Mouse (Mus musculus) lung, embryonic 16.5 days (tissue): ENCODE data around the gene Cox5a. TPM values are rescaled to one million over a fixed set of nuclear protein-coding genes. Genes with fewer than 3 reads are reported as not detected.

Source experiments
- ATAC-seq: fragments of 200-750 bp; cut with Nextera tagmentation; 2 replicates; pipeline ENCODE4 v1.8.0; 2017; ENCODE audit warnings: low read depth, mild to moderate bottlenecking, moderate library complexity
- H3K27ac ChIP-seq: fragments of 300-500 bp; sonication (generic); 2 replicates; pipeline ENCODE4 v1.5.1; 2014; ENCODE audit warnings: mild to moderate bottlenecking, control low read depth, low read length
- H3K27me3 ChIP-seq: fragments of 300-500 bp; sonication (generic); 2 replicates; pipeline ENCODE4 v1.6.1; 2014; ENCODE audit warnings: low read depth, low read length, mixed read lengths; ENCODE audit not compliant: control insufficient read depth, insufficient read depth
- H3K36me3 ChIP-seq: fragments of 300-500 bp; sonication (generic); 2 replicates; pipeline ENCODE4 v1.6.1; 2014; ENCODE audit warnings: low read length; ENCODE audit not compliant: control insufficient read depth, insufficient read depth
- H3K4me1 ChIP-seq: fragments of 300-500 bp; sonication (generic); replicated peaks from 2 replicates; pipeline ENCODE4 v1.6.1; 2014; ENCODE audit warnings: low read length, mixed read lengths; ENCODE audit not compliant: control insufficient read depth, insufficient read depth
- H3K4me2 ChIP-seq: fragments of 300-500 bp; sonication (generic); 2 replicates; pipeline ENCODE4 v1.6.1; 2014; ENCODE audit warnings: low read depth, low read length, control low read depth
- H3K4me3 ChIP-seq: fragments of 300-500 bp; sonication (generic); 2 replicates; pipeline ENCODE4 v1.5.1; 2014; ENCODE audit warnings: mild to moderate bottlenecking, low read length, control low read depth
- H3K9ac ChIP-seq: fragments of 300-500 bp; sonication (generic); 2 replicates; pipeline ENCODE4 v1.6.1; 2014; ENCODE audit warnings: low read length, control low read depth
- H3K9me3 ChIP-seq: fragments of 300-500 bp; sonication (generic); 2 replicates; pipeline ENCODE4 v1.6.1; 2016; ENCODE audit warnings: low read length; ENCODE audit not compliant: control insufficient read depth
- WGBS: fragments of 180-500 bp; shearing (Covaris S2); extraction: QIAGEN DNeasy Blood & Tissue Kit; methylation state at CpG from one replicate; pipeline ENCODE4 v1.1.7; 2014; 5-methylcytosine and 5-hydroxymethylcytosine counted together
- polyA plus RNA-seq: library from polyadenylated mRNA; unstranded; fragments of >200 nt; fragmentation: Nextera tagmentation; extraction: Ambion mirVana; gene quantifications from 2 replicates; pipeline ENCODE4 v1.2.1, GENCODE M21; 2015

Cox5a gene
- polyA plus RNA-seq, 1 experiment from 2014 or later = 496 TPM

GRCm38 (mm10) chr9:57537728-57538181, 16.7 kb downstream of the Cox5a start:
- peak; percentile 12 for ATAC-seq
- Histone ChIP-seq H3K4me2 (peak overlapping the region; percentile 79), H3K27me3 (no peaks in the 10 kb centered on the region)

GRCm38 (mm10) chr9:57539550-57539949, 18.5 kb downstream of the Cox5a start:
- Histone ChIP-seq H3K9me3 (no peaks in the 10 kb centered on the region), H3K27me3 (no peaks in the 10 kb centered on the region), H3K4me1 (peaks cover 15% of the 10 kb centered on the region), H3K4me3 (no peak overlapping the region), H3K27ac (no peak overlapping the region), H3K36me3 (peaks cover 24% of the 10 kb centered on the region), H3K4me2 (no peak overlapping the region), H3K9ac (no peak overlapping the region)
- no peak for ATAC-seq
- 77% methylated on average over 2 of the region's 2 CpGs for WGBS

More at GRCm38 (mm10) chr9:57537728-57538181, 16.7 kb downstream of the Cox5a start:
- peaks cover 15% of the 10 kb centered on the region for H3K36me3 ChIP-seq
- no peaks in the 10 kb centered on the region for H3K9me3 ChIP-seq
- peak overlapping the region; percentile 89 for H3K4me3 ChIP-seq
- H3K9ac ChIP-seq = peak overlapping the region; percentile 97
- peak overlapping the region; percentile 76 for H3K27ac ChIP-seq
- peaks cover 15% of the 10 kb centered on the region for H3K4me1 ChIP-seq
- WGBS = under 1% methylated on average over 24 of the region's 24 CpGs

GRCm38 (mm10) chr9:57541312-57541711, 20.2 kb downstream of the Cox5a start:
- Histone ChIP-seq H3K9me3 (no peaks in the 10 kb centered on the region), H3K27me3 (no peaks in the 10 kb centered on the region), H3K9ac (no peak overlapping the region), H3K4me1 (peaks cover 15% of the 10 kb centered on the region), H3K36me3 (peaks cover 24% of the 10 kb centered on the region), H3K4me2 (no peak overlapping the region), H3K4me3 (no peak overlapping the region), H3K27ac (no peak overlapping the region)
- WGBS = 0% methylated on average over 1 of the region's 1 CpGs
- no peak for ATAC-seq

- no peaks in the 10 kb centered on the region for H3K9me3 ChIP-seq
- H3K36me3 ChIP-seq = peaks cover 27% of the 10 kb centered on the region
- 79% methylated on average over 3 of the region's 3 CpGs for whole genome bisulfite sequencing
- H3K4me1 ChIP-seq = peaks cover 3% of the 10 kb centered on the region; the same call in 1 of the 2 replicates
- no peaks in the 10 kb centered on the region for H3K27me3 ChIP-seq
- H3K27ac ChIP-seq = no peak overlapping the region
- H3K9ac ChIP-seq = no peak overlapping the region
- no peak overlapping the region for H3K4me3 ChIP-seq
- no peak for ATAC-seq
- no peak overlapping the region for H3K4me2 ChIP-seq
These were observed 22.9 kb downstream of the Cox5a start for GRCm38 (mm10) chr9:57543951-57544350.

- WGBS = 57% methylated on average over 5 of the region's 5 CpGs
- Histone ChIP-seq H3K4me2 (no peak overlapping the region), H3K4me3 (no peak overlapping the region), H3K27ac (no peak overlapping the region), H3K9me3 (no peaks in the 10 kb centered on the region), H3K27me3 (no peaks in the 10 kb centered on the region), H3K36me3 (peaks cover 17% of the 10 kb centered on the region), H3K4me1 (peaks cover 3% of the 10 kb centered on the region; the same call in 1 of the 2 replicates), H3K9ac (no peak overlapping the region)
- no peak for ATAC-seq
These were observed 26.2 kb downstream of the Cox5a start for GRCm38 (mm10) chr9:57547287-57547686.

GRCm38 (mm10) chr9:57547869-57548268, 26.8 kb downstream of the Cox5a start:
- H3K27me3 ChIP-seq = no peaks in the 10 kb centered on the region
- peaks cover 15% of the 10 kb centered on the region; the same call in 1 of the 2 replicates for H3K36me3 ChIP-seq
- no peak overlapping the region for H3K27ac ChIP-seq
- H3K4me1 ChIP-seq = peaks cover 3% of the 10 kb centered on the region; the same call in 1 of the 2 replicates
- H3K9me3 ChIP-seq = no peaks in the 10 kb centered on the region
- no peak for ATAC-seq
- no peak overlapping the region for H3K9ac ChIP-seq
- no peak overlapping the region for H3K4me3 ChIP-seq
- 87% methylated on average over 11 of the region's 11 CpGs for WGBS
- H3K4me2 ChIP-seq = no peak overlapping the region

- Histone ChIP-seq H3K4me3 (no peak overlapping the region), H3K36me3 (peaks cover 9% of the 10 kb centered on the region; the same call in 1 of the 2 replicates), H3K4me2 (no peak overlapping the region), H3K27me3 (no peaks in the 10 kb centered on the region), H3K9ac (no peak overlapping the region), H3K9me3 (no peaks in the 10 kb centered on the region), H3K27ac (no peak overlapping the region), H3K4me1 (peaks cover 3% of the 10 kb centered on the region; the same call in 1 of the 2 replicates)
- 96% methylated on average over 4 of the region's 4 CpGs for WGBS
- ATAC-seq = no peak
These were observed 28.1 kb downstream of the Cox5a start for GRCm38 (mm10) chr9:57549186-57549585.

- Histone ChIP-seq H3K4me3 (no peak overlapping the region), H3K9me3 (no peaks in the 10 kb centered on the region), H3K36me3 (peaks cover 6% of the 10 kb centered on the region; the same call in 1 of the 2 replicates), H3K4me1 (peaks cover 3% of the 10 kb centered on the region; the same call in 1 of the 2 replicates), H3K9ac (no peak overlapping the region), H3K4me2 (no peak overlapping the region), H3K27ac (no peak overlapping the region), H3K27me3 (no peaks in the 10 kb centered on the region)
- 75% methylated on average over 11 of the region's 11 CpGs for WGBS
- ATAC-seq = no peak
These were observed 29.2 kb downstream of the Cox5a start for GRCm38 (mm10) chr9:57550126-57550862.

- no peaks in the 10 kb centered on the region for H3K9me3 ChIP-seq
- H3K27ac ChIP-seq = no peak within 1 kb of the TSS
- no peaks in the 10 kb centered on the region for H3K27me3 ChIP-seq
- H3K9ac ChIP-seq = peak within 1 kb of the TSS; percentile 77
- H3K36me3 ChIP-seq = peaks cover 6% of the 10 kb centered on the region; the same call in 1 of the 2 replicates
- 2% methylated on average over 28 of the region's 28 CpGs for WGBS
- H3K4me2 ChIP-seq = peak within 1 kb of the TSS; percentile 57
- H3K4me3 ChIP-seq = peak within 1 kb of the TSS; percentile 66
- ATAC-seq = peak; percentile 49
- H3K4me1 ChIP-seq = peaks cover 3% of the 10 kb centered on the region; the same call in 1 of the 2 replicates
These were observed 31.2 kb downstream of the Cox5a start, which contains the start of gene Mpi for GRCm38 (mm10) chr9:57552139-57552887. TSS of gene Mpi (minus strand) at chr9:57552763.
